Mouse (Mus musculus): ENCODE data around the gene Nudt10.
"Not testable (repeated sequence)": the region's sequence is repeated elsewhere in the genome, so short reads cannot be mapped to it uniquely, and the experiment has no call there.

The Nudt10 gene

DNA sequence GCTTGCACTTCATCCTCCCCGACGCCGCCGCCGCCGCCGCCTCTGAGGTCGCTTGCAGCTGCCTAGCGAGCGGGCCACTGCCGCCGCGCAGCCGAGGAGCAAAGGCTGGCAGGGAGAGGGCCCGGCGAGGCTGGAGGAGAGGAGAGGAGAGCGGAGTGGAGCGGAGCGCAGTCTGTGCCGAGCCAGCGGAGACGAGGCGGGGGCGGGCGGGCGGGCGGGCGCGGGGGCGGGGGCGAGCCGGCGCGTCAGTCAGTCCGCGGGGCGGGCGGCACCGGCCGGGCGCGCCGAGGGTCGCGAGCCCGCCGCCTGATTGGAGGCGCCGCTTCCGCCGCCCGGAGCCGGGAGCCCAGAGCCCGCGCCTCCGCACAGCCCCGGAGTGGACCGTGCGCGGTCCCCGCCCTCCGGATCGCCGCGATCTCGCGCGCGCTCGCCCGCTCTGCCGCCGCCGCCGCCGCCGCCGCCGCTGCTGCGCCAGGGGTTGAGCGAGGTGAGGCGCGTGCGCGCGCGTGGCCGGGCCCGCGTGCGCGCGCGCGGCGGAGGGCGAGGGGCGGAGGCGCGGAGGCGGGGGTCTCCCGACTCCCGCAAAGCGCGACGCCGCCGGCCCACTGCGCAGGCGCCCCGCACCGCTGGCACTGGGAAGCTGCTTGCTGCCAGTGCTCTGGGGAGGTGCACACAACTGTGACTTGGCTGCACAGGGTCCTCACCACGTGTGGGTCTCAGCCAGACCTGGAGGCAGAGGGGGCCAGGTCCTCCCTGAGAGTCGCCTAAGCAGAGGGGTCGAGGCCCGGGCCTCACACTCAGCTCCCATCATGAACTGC is at the start of gene Nudt10:
TSS of gene Nudt10 (minus strand) at position 193 of the 818 bp plus-strand sequence.
- DNase-seq (ENCODE audit: low read depth) = not testable (repeated sequence)

DNA sequence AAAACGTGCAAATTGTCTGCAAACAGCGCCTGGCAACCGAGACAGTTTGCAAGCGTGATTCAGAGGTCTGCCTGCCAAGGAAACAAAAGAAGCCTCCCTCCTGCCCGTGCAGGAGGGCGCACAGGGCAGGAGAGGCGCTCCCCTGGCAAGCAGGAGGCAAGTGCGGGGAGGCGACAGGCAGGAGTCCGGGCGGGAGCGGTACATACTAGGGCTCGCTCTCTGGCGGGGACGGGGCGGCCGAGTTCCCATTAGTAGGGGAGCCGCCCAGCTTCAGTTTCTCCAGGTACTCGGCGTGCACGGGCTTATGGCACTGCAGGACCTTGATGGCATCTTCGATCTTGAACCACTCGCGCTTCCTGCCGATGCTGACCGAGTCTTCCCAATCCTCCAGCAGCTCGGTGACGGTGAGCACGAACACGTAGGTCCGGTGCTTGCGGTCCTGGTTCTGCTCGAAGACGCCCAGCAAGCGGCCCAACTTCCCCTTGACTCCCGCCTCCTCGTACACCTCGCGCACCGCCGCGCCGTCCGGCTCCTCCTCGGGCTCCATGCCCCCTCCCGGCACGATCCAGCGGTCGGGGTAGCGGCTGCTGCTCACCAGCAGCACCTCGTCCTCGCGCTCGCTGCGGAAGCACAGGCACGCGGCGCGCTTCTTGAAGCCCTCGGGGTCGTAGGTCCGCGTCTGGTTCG is 536 bp downstream of the Nudt10 start:
- DNase-seq (ENCODE audit: low read depth) = not testable (repeated sequence)

DNA sequence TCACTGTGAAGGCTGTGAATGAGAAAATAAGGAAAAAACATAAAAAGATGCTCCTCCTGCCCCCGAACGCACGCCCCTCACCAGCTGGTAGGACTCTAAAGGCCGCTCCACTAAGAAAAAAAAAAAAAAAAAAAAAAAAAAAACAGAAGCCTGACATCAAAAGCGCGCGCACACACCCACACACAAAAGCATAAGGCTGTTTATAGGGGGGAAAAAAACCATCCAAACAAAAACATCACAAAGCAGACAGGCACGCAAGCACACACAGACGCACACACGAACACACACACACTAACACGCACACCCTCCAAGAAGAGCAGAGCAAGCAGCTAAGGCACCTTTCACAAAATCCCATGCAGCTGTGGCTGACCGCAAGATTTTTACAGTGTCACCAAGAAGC is 1.1 kb downstream of the Nudt10 start:
- DNase-seq (ENCODE audit: low read depth) = no peak
